Mouse (Mus musculus) olfactory bulb, adult 2 months (tissue): ENCODE data around the gene Psmd9.

Source experiments
- CTCF ChIP-seq: fragments of 200-500 bp; IDR thresholded peaks from 2 replicates; pipeline ENCODE4 v1.5.1; 2012; ENCODE audit warnings: low read depth, mild to moderate bottlenecking, low read length, moderate library complexity; ENCODE audit not compliant: insufficient read depth
- POLR2A ChIP-seq: fragments of 200-500 bp; IDR thresholded peaks from 2 replicates; pipeline ENCODE4 v1.6.1; 2012; ENCODE audit warnings: mild to moderate bottlenecking, low read depth, low read length, moderate library complexity; ENCODE audit not compliant: insufficient read depth

DNA sequence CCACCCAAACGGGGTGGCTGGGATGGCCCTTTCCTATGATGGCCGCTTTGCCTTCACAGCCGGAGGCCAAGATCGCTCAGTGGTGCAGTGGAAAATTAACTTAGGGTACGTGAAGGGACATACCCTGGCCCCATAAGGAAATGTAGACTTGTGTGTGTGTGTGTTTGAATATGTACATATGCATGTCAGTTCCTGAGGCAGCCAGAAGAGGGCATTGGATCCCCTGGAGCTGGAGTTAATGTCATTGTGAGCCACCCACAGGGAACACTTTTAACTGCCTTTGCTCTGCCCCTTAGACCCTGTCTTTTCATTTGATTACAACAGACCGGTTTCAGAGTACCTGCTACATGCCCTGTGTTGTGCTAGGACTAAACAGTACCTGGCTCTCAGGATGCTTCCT, 129.3 kb downstream of the Psmd9 start:
- TF ChIP-seq CTCF (no peak), POLR2A (no peak)
